Mouse (Mus musculus) embryonic facial prominence, embryonic 10.5 days (tissue): ENCODE data around the gene Ap5z1. TPM values are rescaled to one million over a fixed set of nuclear protein-coding genes. Genes with fewer than 3 reads are reported as not detected.
A peak's percentile ranks its signal among the peaks of the same experiment; 100 is the strongest.

ENCODE experiments used
- DNase-seq: peaks from one replicate; pipeline ENCODE4 v3.0.0-alpha.2; 2017; ENCODE audit warnings: low spot score
- H3K27ac ChIP-seq: fragments of 300-500 bp; sonication (generic); replicated peaks from 2 replicates; pipeline ENCODE4 v1.5.1; 2016; ENCODE audit warnings: mild to moderate bottlenecking
- H3K27me3 ChIP-seq: fragments of 300-500 bp; sonication (generic); replicated peaks from 2 replicates; pipeline ENCODE4 v1.6.1; 2016; ENCODE audit warnings: low read depth, mild to moderate bottlenecking; ENCODE audit not compliant: poor library complexity, severe bottlenecking
- H3K36me3 ChIP-seq: fragments of 300-500 bp; sonication (generic); replicated peaks from 2 replicates; pipeline ENCODE4 v1.6.1; 2016; ENCODE audit warnings: mild to moderate bottlenecking, moderate library complexity
- H3K4me1 ChIP-seq: fragments of 300-500 bp; sonication (generic); 2 replicates; pipeline ENCODE4 v1.6.1; 2016
- H3K4me3 ChIP-seq: fragments of 300-500 bp; sonication (generic); 2 replicates; pipeline ENCODE4 v1.5.1; 2016; ENCODE audit warnings: mild to moderate bottlenecking, moderate library complexity
- H3K9me3 ChIP-seq: fragments of 300-500 bp; sonication (generic); 2 replicates; pipeline ENCODE4 v1.6.1; 2016; ENCODE audit warnings: mild to moderate bottlenecking
- WGBS: fragments of 180-500 bp; shearing (Covaris S2); methylation state at CpG from one replicate; pipeline ENCODE4 v1.1.7; 2016; 5-methylcytosine and 5-hydroxymethylcytosine counted together
- polyA plus RNA-seq: library from polyadenylated mRNA; unstranded; fragments of >200 nt; fragmentation: Nextera tagmentation; extraction: Ambion mirVana; gene quantifications from 2 replicates; pipeline ENCODE4 v1.2.1, GENCODE M21; 2016

The Ap5z1 gene
- polyA plus RNA-seq, 1 experiment from 2014 or later = 14.8 TPM

DNA sequence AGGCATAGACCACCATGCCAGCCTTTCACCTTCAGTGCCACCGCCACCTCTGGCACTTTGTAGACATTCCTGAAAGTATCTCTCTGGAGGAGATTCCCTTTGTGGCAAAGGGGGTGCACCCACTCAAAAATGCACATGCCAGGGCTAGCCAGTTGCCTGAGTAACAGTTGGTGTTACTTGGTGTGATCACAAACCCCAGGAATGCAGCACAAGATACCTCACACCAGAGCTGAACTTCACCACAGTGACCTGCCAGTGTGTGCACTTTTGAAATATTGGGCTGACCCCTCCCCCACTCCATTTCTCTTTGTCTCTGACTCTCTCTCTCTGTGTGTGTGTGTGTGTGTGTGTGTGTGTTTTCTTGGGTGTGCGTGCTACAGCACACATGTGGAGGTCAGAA lies 37.3 kb upstream of the Ap5z1 start:
- no peak overlapping the region for H3K4me3 ChIP-seq
- peaks cover 43% of the 10 kb centered on the region for H3K36me3 ChIP-seq
- H3K9me3 ChIP-seq = no peaks in the 10 kb centered on the region
- no peaks in the 10 kb centered on the region for H3K27me3 ChIP-seq
- DNase-seq = no peak
- 97% methylated on average over 2 of the region's 2 CpGs for WGBS
- H3K4me1 ChIP-seq = peaks cover 58% of the 10 kb centered on the region
- H3K27ac ChIP-seq = peak overlapping the region; percentile 48

DNA sequence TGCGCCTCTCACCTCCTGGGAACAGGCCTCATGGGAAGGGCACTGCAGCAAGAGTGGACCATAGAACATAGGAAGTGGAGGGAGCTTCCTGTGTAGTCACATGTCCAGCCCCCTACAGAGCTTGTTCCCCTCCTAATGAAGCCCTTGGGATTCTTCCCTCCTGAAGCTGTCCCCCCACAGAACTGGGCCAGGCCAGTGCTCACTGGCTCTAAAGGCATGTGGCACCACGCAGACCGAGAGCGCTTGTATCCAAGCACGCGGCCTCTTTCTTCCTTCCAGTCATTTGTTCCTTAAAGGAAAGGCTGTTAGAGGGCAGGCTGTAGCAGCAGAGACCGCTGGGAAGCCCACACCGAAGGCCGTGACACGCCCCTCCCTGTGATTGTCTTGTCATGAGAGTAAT lies 35.9 kb upstream of the Ap5z1 start:
- Histone ChIP-seq H3K27ac (peak overlapping the region; percentile 5; the same call in 1 of the 2 replicates), H3K4me1 (peaks cover 72% of the 10 kb centered on the region), H3K27me3 (no peaks in the 10 kb centered on the region)

DNA sequence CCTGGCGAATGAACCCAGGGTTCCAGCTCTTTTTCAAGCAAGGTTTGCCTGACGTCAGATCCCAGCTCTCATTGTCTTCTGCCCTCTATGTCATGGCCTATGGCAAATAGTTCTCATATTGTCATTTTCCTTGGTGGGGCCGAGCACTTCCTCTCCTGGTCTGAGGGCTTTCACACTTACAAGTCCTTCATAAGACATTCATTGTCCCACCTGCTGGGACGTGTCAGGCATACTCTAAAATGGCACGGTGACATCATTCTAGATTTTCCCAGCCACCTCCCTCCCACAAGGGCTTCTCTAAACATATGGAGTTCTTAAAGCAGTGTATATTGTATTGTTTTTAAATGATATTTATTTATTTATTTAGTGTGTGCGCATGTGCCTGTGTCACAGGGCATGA lies 35.1 kb upstream of the Ap5z1 start:
- 77% methylated on average over 6 of the region's 6 CpGs for WGBS
- Histone ChIP-seq H3K4me3 (no peak overlapping the region), H3K27ac (no peak overlapping the region), H3K27me3 (no peaks in the 10 kb centered on the region), H3K9me3 (no peaks in the 10 kb centered on the region), H3K4me1 (peaks cover 80% of the 10 kb centered on the region), H3K36me3 (peaks cover 35% of the 10 kb centered on the region)
- DNase-seq = no peak

More for the DNA sequence above, 35.9 kb upstream of the Ap5z1 start:
- Histone ChIP-seq H3K9me3 (no peaks in the 10 kb centered on the region), H3K4me3 (no peak overlapping the region), H3K36me3 (peaks cover 34% of the 10 kb centered on the region)
- WGBS = 69% methylated on average over 10 of the region's 10 CpGs
- no peak for DNase-seq

DNA sequence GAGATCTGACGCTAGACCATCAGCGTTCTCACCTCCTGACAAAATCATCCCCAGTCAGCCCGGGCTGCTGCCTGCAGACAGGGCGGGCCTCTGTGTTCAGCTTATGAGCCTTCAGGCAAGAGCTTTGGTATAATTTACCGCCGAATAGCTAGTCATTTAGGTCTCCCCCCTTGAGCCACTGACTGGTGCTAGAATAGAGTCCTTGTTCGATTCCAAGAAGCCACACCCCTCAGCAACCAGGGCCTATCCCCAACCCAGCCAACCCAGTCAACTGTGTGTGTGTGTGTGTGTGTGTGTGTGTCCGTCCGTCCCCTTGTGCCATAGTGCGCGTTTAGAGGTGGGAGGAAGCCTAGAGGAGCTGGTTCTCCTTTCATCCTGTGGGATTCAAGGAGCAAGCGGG lies 32.7 kb upstream of the Ap5z1 start:
- H3K4me3 ChIP-seq = no peak overlapping the region
- H3K27ac ChIP-seq = peak overlapping the region; percentile 40
- peaks cover 64% of the 10 kb centered on the region for H3K4me1 ChIP-seq
- 53% methylated on average over 12 of the region's 12 CpGs for WGBS
- no peak for DNase-seq
- no peaks in the 10 kb centered on the region for H3K9me3 ChIP-seq
- no peaks in the 10 kb centered on the region for H3K27me3 ChIP-seq
- H3K36me3 ChIP-seq = peaks cover 39% of the 10 kb centered on the region

DNA sequence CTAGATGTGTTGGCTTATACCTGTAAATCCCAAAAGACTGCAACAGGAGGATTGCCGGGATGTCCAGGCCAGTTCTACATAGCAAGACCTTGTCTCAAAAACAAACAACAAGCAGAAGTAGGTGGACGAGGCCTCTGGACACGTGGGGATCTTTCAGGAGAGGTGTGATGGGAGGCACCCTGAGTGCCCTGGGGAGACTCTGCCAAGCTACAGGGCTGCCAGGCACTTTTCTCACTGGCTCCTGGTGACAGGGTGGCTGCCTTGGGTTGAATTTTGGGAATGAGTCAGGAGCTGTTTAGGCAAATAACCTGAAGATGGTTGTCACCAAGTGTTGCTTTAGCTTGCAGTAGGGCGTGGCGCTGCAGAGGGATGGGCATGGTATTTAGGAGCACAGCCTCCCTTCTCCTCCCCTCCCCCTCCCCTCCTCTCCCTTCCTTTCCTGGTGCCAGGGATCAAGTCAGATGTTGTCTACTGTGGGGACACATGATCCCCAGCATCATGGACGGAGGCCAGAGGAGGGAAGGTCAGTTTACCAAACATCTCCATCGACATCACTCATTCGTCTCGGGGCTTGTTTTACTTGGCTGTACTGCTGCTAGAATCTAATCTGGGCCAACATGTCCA lies 31.8 kb upstream of the Ap5z1 start:
- peaks cover 44% of the 10 kb centered on the region for H3K36me3 ChIP-seq
- H3K4me1 ChIP-seq = peaks cover 58% of the 10 kb centered on the region

DNA sequence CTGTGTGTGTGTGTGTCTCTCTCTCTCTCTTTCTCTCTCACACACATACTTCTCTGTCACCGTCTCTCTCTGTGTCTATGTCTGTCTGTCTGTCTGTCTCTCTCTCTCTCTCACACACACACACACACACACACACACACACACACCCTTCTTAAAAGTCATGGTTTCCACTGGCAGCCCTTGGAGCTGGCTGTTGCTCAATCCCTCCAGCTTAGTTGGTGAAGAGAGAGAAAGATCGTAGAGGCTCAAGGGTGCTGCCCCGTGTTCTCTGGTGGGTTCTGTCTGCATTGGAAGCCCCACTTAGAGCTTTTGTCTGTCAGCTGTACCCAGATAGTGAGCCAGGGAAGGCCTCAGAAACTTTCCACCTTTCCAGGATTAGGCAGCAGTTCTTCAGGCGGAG lies 31.0 kb upstream of the Ap5z1 start:
- Histone ChIP-seq H3K27ac (peak overlapping the region; percentile 21; the same call in 1 of the 2 replicates), H3K27me3 (no peaks in the 10 kb centered on the region), H3K9me3 (no peaks in the 10 kb centered on the region), H3K36me3 (peaks cover 45% of the 10 kb centered on the region), H3K4me3 (no peak overlapping the region), H3K4me1 (peaks cover 57% of the 10 kb centered on the region)
- DNase-seq = no peak
- WGBS = 88% methylated on average over 4 of the region's 4 CpGs

More for the DNA sequence above, 31.8 kb upstream of the Ap5z1 start:
- whole genome bisulfite sequencing = 73% methylated on average over 9 of the region's 9 CpGs
- Histone ChIP-seq H3K9me3 (no peaks in the 10 kb centered on the region), H3K27ac (0 out of 2 replicates have a peak overlapping the region, but pooled peaks have one; percentile 21), H3K4me3 (no peak overlapping the region), H3K27me3 (no peaks in the 10 kb centered on the region)
- no peak for DNase-seq

DNA sequence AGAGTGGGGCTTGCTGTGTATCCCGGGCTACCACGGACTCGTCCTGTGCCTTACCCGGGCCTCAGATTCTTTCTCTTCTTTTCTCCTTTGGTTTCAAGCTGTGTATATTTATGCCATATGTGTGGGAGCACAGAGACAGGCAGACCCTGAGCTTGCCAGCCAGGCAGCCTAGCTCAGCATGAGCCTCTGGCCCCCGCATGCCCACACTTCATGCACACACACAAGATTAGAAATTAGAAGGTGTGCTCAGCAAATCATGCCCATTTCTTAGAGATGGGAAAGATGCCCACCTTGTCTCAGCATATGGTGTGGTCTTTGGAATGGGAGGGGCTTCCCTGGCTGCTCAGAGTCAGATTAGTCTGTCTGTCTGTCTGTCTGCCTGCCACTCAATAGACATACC lies 29.7 kb upstream of the Ap5z1 start:
- 86% methylated on average over 5 of the region's 5 CpGs for WGBS
- no peaks in the 10 kb centered on the region for H3K27me3 ChIP-seq
- no peak overlapping the region for H3K27ac ChIP-seq
- DNase-seq = no peak
- H3K9me3 ChIP-seq = no peaks in the 10 kb centered on the region
- H3K4me3 ChIP-seq = no peak overlapping the region
- peaks cover 59% of the 10 kb centered on the region for H3K36me3 ChIP-seq
- peaks cover 60% of the 10 kb centered on the region for H3K4me1 ChIP-seq

DNA sequence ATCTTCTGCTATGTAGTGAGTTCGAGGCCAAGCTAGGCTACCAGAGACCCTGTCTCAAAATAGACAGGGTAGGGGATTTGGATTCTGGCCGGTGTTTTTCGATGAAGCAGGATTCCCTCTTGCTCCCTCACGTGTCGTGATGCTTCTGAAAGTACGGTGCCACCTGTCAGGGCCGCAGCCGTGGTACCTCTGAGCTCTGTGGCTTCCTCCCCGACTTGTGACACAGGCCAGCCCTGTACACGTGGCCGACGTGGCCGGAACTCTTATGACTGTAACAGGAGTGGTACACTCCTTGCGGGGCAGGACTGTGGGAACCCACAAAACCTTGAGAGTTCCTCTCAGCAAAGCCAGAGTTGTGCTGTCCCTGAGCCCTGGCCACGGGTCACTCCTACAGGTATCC lies 28.0 kb upstream of the Ap5z1 start:
- H3K9me3 ChIP-seq = no peaks in the 10 kb centered on the region
- H3K4me3 ChIP-seq = no peak overlapping the region
- no peak for DNase-seq
- peaks cover 69% of the 10 kb centered on the region for H3K4me1 ChIP-seq
- peaks cover 59% of the 10 kb centered on the region for H3K36me3 ChIP-seq
- 95% methylated on average over 15 of the region's 15 CpGs for WGBS
- H3K27ac ChIP-seq = no peak overlapping the region
- H3K27me3 ChIP-seq = no peaks in the 10 kb centered on the region

DNA sequence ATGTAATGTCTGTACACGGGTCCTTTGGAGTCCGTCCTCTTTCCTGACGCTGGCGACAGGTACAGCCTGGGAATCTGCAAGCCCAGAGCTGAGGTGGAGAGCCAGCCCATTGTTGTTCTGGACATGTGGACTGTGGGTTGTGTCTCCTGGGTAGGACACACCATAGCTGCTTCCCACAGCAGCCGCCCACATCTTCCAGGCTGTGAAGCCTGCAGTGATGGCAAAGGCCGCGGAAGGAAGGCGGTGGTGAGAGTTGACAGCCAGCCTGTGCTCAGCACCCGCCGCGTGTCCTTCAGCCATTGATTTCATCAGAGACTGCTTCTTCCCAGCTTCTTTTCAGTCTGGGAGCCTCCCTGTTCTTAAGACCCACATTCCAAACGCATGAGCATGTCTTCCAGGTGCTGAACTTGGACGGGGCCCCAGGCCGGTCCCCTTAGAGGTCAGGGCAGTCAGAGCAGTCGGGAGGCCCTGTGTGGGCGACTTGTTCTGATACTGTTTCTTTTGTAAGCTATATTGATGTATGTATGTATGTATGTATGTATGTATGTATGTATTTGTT lies 25.3 kb upstream of the Ap5z1 start:
- Histone ChIP-seq H3K9me3 (no peaks in the 10 kb centered on the region), H3K36me3 (peaks cover 52% of the 10 kb centered on the region), H3K4me3 (no peak overlapping the region), H3K27ac (no peak overlapping the region; the same call in 1 of the 2 replicates), H3K4me1 (peaks cover 67% of the 10 kb centered on the region), H3K27me3 (0 out of 2 replicates have a peak, but pooled peaks cover 3% of the 10 kb centered on the region)
- no peak for DNase-seq
- WGBS = 88% methylated on average over 16 of the region's 16 CpGs

DNA sequence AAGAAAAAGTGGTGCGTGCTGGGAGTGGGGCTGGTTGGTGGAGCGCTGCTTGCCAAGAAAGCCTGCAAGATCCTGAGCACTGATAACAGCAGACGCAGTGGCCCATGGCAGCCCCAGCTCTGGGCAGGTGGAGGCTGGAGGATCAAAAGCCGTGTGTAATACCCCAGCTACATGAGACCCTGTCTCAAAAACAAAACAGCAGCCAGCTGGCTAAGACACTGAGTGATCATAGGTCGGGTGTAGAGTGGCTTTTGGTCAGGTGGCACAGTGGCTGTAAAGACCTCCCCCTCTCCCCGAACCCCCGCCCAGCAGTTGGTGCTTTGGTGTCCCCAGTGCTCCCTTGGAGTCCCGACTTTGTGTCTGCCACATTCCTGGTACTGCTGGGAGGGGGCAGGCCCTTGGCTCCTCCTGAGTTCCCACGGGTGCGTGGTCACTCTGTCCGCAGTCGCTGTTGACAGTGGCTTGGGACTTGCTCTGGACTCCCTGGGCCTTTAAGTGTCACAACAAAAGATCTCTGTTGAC lies 23.8 kb upstream of the Ap5z1 start:
- WGBS = 2% methylated on average over 12 of the region's 12 CpGs
- H3K4me1 ChIP-seq = peaks cover 77% of the 10 kb centered on the region
- peak; percentile 65 for DNase-seq

DNA sequence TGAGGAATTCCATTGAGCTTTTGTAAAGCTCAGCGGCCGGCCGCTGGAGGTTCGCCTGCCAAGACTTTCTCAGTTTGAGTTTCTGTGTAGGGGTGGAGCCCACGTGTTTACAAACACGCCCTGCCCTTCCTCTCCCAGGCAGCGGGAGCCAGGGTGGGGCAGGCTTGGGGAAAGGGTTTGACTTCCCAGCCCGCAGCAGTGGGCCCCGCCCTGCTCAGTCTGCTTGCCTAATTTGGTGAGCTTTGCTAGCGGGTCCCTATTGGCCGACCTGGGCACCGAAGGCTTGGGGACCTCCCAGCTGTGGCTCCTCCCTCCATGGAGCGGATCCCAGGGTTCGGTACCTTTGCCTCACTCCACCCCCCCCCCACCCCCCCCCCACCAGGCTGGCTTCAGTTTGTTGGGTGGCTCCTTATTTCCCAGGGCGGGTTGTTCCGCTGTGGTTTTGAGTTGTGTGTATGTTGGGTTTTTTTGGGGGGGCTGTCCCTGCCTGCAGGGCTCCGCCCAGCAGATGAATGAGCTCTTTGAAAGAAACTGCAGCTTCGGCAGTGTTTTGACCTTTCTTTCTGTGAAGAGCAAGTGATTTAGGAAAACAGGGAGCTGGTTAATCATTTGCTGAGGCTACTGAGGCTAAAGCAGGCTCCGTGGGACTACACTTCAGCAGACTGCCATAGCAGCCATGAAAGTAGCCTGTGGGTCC lies 23.1 kb upstream of the Ap5z1 start:
- 0 out of 2 replicates have a peak, but pooled peaks cover 3% of the 10 kb centered on the region for H3K27me3 ChIP-seq
- DNase-seq = peak; percentile 91
- H3K27ac ChIP-seq = peak overlapping the region; percentile 84
- H3K36me3 ChIP-seq = peaks cover 35% of the 10 kb centered on the region
- peaks cover 83% of the 10 kb centered on the region for H3K4me1 ChIP-seq
- under 1% methylated on average over 19 of the region's 19 CpGs for WGBS
- H3K4me3 ChIP-seq = peak overlapping the region; percentile 56
- H3K9me3 ChIP-seq = no peaks in the 10 kb centered on the region

More for the DNA sequence above, 23.8 kb upstream of the Ap5z1 start:
- Histone ChIP-seq H3K4me3 (peak overlapping the region; percentile 56), H3K27me3 (0 out of 2 replicates have a peak, but pooled peaks cover 3% of the 10 kb centered on the region), H3K9me3 (no peaks in the 10 kb centered on the region), H3K27ac (peak overlapping the region; percentile 84), H3K36me3 (peaks cover 41% of the 10 kb centered on the region)

DNA sequence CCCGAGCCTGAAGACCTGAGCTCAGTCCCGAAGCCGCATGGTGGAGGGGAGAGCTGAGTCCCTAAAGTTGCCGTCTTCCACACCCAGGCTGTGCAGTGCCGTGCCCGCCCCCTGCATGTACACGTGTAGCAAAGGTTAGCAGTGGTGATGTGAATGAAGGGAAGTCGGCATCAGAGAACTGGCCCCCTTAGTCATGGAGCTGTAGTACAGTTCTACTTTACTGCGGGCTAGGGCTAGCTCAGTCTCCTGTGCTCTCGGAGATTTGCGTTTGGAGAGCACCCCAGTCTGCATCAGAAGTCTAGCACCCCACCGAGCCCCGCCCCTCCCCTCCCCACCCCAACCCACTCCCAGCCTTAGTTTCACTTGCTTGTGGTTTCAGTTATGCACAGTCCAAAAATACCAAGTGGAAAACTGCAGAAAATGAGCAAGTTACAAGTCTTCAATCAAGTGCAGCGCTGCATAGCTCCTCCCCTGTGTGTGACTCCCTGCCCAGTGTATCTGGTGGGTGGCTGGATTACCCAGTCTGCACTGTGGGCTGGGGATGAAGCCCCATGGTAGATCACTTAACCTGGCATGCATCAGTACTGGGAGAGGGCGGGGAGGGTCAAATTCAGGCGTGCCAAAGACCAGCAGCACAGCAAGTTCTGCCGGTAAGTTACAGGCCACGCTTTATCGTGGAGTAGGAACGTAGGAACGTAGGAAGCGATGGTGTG lies 22.3 kb upstream of the Ap5z1 start:
- H3K27me3 ChIP-seq = 0 out of 2 replicates have a peak, but pooled peaks cover 3% of the 10 kb centered on the region
- peak overlapping the region; percentile 84 for H3K27ac ChIP-seq
- no peaks in the 10 kb centered on the region for H3K9me3 ChIP-seq
- WGBS = 61% methylated on average over 22 of the region's 22 CpGs
- peaks cover 26% of the 10 kb centered on the region for H3K36me3 ChIP-seq
- peaks cover 91% of the 10 kb centered on the region for H3K4me1 ChIP-seq
- DNase-seq = no peak
- peak overlapping the region; percentile 56 for H3K4me3 ChIP-seq
